Mouse (Mus musculus) stomach, embryonic 15.5 days (tissue): ENCODE results near the gene Telo2. TPM values are rescaled to one million over a fixed set of nuclear protein-coding genes. Genes with fewer than 3 reads are reported as not detected.

Experiments used
- ATAC-seq: fragments of 200-750 bp; cut with Nextera tagmentation; 2 replicates; pipeline ENCODE4 v1.8.0; 2017; ENCODE audit warnings: low read depth, moderate number of reproducible peaks, moderate TSS enrichment; ENCODE audit not compliant: insufficient read depth, low FRiP score
- H3K27ac ChIP-seq: fragments of 300-500 bp; sonication (generic); 2 replicates; pipeline ENCODE4 v1.5.1; 2015; ENCODE audit warnings: mild to moderate bottlenecking, inconsistent platforms
- H3K27me3 ChIP-seq: fragments of 300-500 bp; sonication (generic); replicated peaks from 2 replicates; pipeline ENCODE4 v1.6.1; 2015; ENCODE audit warnings: inconsistent platforms
- H3K36me3 ChIP-seq: fragments of 300-500 bp; sonication (generic); 2 replicates; pipeline ENCODE4 v1.6.1; 2015; ENCODE audit warnings: inconsistent platforms
- H3K4me1 ChIP-seq: fragments of 300-500 bp; sonication (generic); 2 replicates; pipeline ENCODE4 v1.6.1; 2015; ENCODE audit warnings: inconsistent platforms
- H3K4me2 ChIP-seq: fragments of 300-500 bp; sonication (generic); 2 replicates; pipeline ENCODE4 v1.6.1; 2015; ENCODE audit warnings: mild to moderate bottlenecking, inconsistent platforms
- H3K4me3 ChIP-seq: fragments of 300-500 bp; sonication (generic); replicated peaks from 2 replicates; pipeline ENCODE4 v1.5.1; 2015; ENCODE audit warnings: inconsistent platforms
- H3K9ac ChIP-seq: fragments of 300-500 bp; sonication (generic); 2 replicates; pipeline ENCODE4 v1.6.1; 2015; ENCODE audit warnings: inconsistent platforms
- H3K9me3 ChIP-seq: fragments of 300-500 bp; sonication (generic); 2 replicates; pipeline ENCODE4 v1.6.1; 2016; ENCODE audit warnings: inconsistent platforms
- WGBS: fragments of 180-500 bp; shearing (Covaris S2); methylation state at CpG from one replicate; pipeline ENCODE4 v1.1.7; 2015; 5-methylcytosine and 5-hydroxymethylcytosine counted together
- polyA plus RNA-seq: library from polyadenylated mRNA; unstranded; fragments of >200 nt; fragmentation: Nextera tagmentation; extraction: Ambion mirVana; gene quantifications from 2 replicates; pipeline ENCODE4 v1.2.1, GENCODE M21; 2015

Telo2 gene
- polyA plus RNA-seq, 1 experiment from 2014 or later, result 38.6 TPM

DNA sequence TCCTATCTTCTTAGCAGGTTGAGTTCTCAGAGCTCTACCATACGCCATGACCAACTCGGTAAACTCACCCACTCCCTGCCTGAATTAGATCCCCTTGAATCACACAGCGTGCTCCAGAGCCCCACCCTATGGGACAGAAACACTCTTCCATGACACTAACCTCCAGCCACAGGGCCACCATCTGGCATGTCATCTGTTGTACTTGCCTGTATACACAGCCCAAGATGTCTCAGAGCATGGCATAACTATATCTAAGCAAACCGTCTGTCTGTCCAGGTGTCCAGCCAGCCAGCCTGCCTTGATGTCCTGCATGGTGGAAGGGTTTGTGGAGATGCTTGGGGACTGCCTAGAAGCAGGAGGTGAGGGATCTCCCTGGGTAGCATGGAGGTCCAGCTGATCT lies 38.9 kb downstream of the Telo2 start:
- Histone ChIP-seq H3K27me3 (no peaks in the 10 kb centered on the region), H3K9ac (no peak overlapping the region), H3K9me3 (no peaks in the 10 kb centered on the region), H3K27ac (no peak overlapping the region), H3K4me1 (peaks cover 22% of the 10 kb centered on the region), H3K36me3 (no peaks in the 10 kb centered on the region), H3K4me3 (no peak overlapping the region), H3K4me2 (0 out of 2 replicates have a peak overlapping the region, but pooled peaks have one; percentile 47)
- ATAC-seq, result no peak
- 88% methylated on average over 4 of the region's 4 CpGs for WGBS

DNA sequence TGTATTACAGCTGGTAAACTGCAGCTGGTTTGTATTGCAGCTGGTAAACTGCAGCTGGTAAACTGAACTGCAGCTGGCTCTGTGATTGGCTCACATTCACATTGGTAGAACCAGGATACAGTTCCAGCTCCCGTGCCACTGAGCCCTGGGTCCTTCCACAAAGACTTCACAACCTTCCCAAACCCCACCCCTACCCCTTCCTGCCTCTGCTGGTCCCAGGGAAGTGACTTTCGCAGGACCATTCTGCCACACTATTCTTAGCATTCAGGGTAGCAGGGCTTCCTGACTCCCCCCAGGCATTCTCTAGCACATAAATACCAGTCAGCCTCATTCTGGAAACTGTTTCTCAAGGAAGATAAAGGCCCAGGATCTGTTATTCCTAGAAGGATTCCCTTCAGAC lies 47.1 kb downstream of the Telo2 start:
- peak overlapping the region; percentile 42; the same call in 1 of the 2 replicates for H3K27ac ChIP-seq
- no peak overlapping the region for H3K9ac ChIP-seq
- no peak overlapping the region for H3K4me3 ChIP-seq
- no peaks in the 10 kb centered on the region for H3K4me1 ChIP-seq
- H3K36me3 ChIP-seq, result peaks cover 4% of the 10 kb centered on the region; the same call in 1 of the 2 replicates
- 53% methylated on average over 2 of the region's 2 CpGs for WGBS
- H3K27me3 ChIP-seq, result no peaks in the 10 kb centered on the region
- no peak overlapping the region for H3K4me2 ChIP-seq
- no peak for ATAC-seq
- no peaks in the 10 kb centered on the region for H3K9me3 ChIP-seq

DNA sequence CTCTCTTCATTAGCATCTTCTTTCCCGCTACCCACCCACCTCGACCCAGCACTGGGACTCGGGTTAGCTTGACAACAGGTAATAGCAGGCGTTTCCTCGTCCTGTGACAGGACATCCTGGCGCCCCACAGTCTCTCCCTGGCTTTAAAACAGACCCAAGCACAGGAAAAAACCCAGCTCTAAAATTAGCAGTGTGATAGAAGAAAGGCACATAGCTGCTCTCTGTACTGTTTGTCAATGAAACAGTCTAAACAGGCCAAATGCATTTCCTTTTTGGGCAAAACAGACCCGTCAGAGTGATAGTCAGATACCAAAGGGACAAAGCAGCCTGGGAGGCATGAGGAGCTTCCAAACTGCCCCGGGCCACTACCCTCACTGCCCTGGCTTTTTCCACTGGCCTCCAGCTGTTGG lies 48.3 kb downstream of the Telo2 start:
- H3K27me3 ChIP-seq, result no peaks in the 10 kb centered on the region
- no peak overlapping the region for H3K4me2 ChIP-seq
- 59% methylated on average over 8 of the region's 8 CpGs for WGBS
- ATAC-seq, result no peak
- peak overlapping the region; percentile 42; the same call in 1 of the 2 replicates for H3K27ac ChIP-seq
- peaks cover 8% of the 10 kb centered on the region; the same call in 1 of the 2 replicates for H3K36me3 ChIP-seq
- no peaks in the 10 kb centered on the region for H3K4me1 ChIP-seq
- H3K9ac ChIP-seq, result no peak overlapping the region
- no peaks in the 10 kb centered on the region for H3K9me3 ChIP-seq
- no peak overlapping the region for H3K4me3 ChIP-seq

DNA sequence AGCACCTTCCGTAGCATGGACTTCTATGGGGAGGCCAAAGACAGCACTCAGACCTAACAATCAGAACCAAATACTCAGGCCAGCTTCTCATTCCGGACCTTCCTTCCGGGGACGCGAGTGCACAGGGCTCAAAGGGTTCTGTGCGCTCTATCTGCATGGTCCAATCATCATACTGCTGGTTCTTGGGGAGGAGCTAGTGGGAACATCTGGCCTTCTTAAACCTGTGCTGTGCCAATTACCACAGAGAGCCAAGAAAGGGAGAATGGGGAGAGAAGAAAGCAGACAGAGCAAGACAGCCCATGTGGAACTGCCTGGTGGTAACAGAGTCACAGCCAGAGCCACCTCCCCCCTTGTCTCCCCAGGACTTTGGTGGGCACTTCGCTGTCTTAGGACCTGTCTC lies 49.2 kb downstream of the Telo2 start:
- Histone ChIP-seq H3K27me3 (no peaks in the 10 kb centered on the region), H3K9me3 (no peaks in the 10 kb centered on the region), H3K9ac (no peak overlapping the region), H3K27ac (no peak overlapping the region), H3K4me3 (no peak overlapping the region), H3K4me1 (no peaks in the 10 kb centered on the region), H3K4me2 (no peak overlapping the region), H3K36me3 (peaks cover 14% of the 10 kb centered on the region; the same call in 1 of the 2 replicates)
- no peak for ATAC-seq
- WGBS, result 87% methylated on average over 7 of the region's 7 CpGs

- H3K36me3 ChIP-seq, result peaks cover 17% of the 10 kb centered on the region; the same call in 1 of the 2 replicates
- H3K27me3 ChIP-seq, result no peaks in the 10 kb centered on the region
- H3K27ac ChIP-seq, result no peak overlapping the region
- H3K4me3 ChIP-seq, result no peak overlapping the region
- no peak overlapping the region for H3K9ac ChIP-seq
- WGBS, result 87% methylated on average over 3 of the region's 3 CpGs
- no peak for ATAC-seq
- no peaks in the 10 kb centered on the region for H3K4me1 ChIP-seq
- H3K4me2 ChIP-seq, result no peak overlapping the region
- H3K9me3 ChIP-seq, result no peaks in the 10 kb centered on the region
Measured at GRCm38 (mm10) chr17:25065189-25065588, 50.6 kb downstream of the Telo2 start.

DNA sequence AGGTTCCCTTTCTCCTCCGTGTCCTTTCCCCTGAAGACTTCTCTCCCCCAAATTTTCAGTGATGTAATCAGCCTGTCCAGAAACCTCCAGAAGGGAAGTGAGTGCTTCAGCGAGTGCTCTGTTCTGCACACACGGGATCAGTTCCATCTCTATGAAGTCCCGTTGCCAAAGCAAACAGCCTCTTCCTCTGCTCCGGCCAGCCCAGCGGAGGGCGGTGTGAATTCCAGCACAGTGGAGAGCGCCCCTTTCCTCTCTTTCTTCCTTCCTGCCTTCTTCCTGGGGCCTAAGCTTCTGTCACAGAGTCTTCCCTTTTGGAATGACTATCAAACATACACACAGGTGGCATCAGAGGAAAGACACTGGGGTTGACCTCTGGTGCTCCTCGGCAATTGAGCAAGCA lies 51.4 kb downstream of the Telo2 start:
- Histone ChIP-seq H3K27me3 (no peaks in the 10 kb centered on the region), H3K27ac (no peak overlapping the region), H3K4me3 (no peak overlapping the region), H3K4me2 (no peak overlapping the region), H3K4me1 (no peaks in the 10 kb centered on the region), H3K9me3 (no peaks in the 10 kb centered on the region), H3K36me3 (peaks cover 17% of the 10 kb centered on the region; the same call in 1 of the 2 replicates), H3K9ac (no peak overlapping the region)
- ATAC-seq, result peak; percentile 35; the same call in 1 of the 2 replicates
- WGBS, result 63% methylated on average over 9 of the region's 9 CpGs

GRCm38 (mm10) chr17:25063872-25064271 lies 51.9 kb downstream of the Telo2 start:
- ATAC-seq, result no peak
- peaks cover 19% of the 10 kb centered on the region; the same call in 1 of the 2 replicates for H3K36me3 ChIP-seq

GRCm38 (mm10) chr17:25063261-25063660 lies 52.5 kb downstream of the Telo2 start:
- H3K36me3 ChIP-seq, result peaks cover 21% of the 10 kb centered on the region; the same call in 1 of the 2 replicates

More at GRCm38 (mm10) chr17:25063872-25064271, 51.9 kb downstream of the Telo2 start:
- Histone ChIP-seq H3K9me3 (no peaks in the 10 kb centered on the region), H3K27ac (no peak overlapping the region), H3K9ac (no peak overlapping the region), H3K27me3 (no peaks in the 10 kb centered on the region), H3K4me1 (no peaks in the 10 kb centered on the region), H3K4me3 (no peak overlapping the region), H3K4me2 (no peak overlapping the region)
- 75% methylated on average over 12 of the region's 12 CpGs for whole genome bisulfite sequencing

GRCm38 (mm10) chr17:25057041-25057440 lies 58.7 kb downstream of the Telo2 start:
- Histone ChIP-seq H3K27me3 (no peaks in the 10 kb centered on the region), H3K9me3 (no peaks in the 10 kb centered on the region), H3K27ac (no peak overlapping the region), H3K4me1 (no peaks in the 10 kb centered on the region), H3K4me3 (no peak overlapping the region), H3K36me3 (peaks cover 16% of the 10 kb centered on the region; the same call in 1 of the 2 replicates), H3K4me2 (no peak overlapping the region), H3K9ac (no peak overlapping the region)
- WGBS, result 84% methylated on average over 6 of the region's 6 CpGs
- ATAC-seq, result no peak

More at GRCm38 (mm10) chr17:25063261-25063660, 52.5 kb downstream of the Telo2 start:
- no peak overlapping the region for H3K4me3 ChIP-seq
- no peak for ATAC-seq
- 76% methylated on average over 4 of the region's 4 CpGs for WGBS
- H3K27ac ChIP-seq, result no peak overlapping the region
- no peaks in the 10 kb centered on the region for H3K27me3 ChIP-seq
- no peak overlapping the region for H3K4me2 ChIP-seq
- no peaks in the 10 kb centered on the region for H3K9me3 ChIP-seq
- H3K9ac ChIP-seq, result no peak overlapping the region
- no peaks in the 10 kb centered on the region for H3K4me1 ChIP-seq

DNA sequence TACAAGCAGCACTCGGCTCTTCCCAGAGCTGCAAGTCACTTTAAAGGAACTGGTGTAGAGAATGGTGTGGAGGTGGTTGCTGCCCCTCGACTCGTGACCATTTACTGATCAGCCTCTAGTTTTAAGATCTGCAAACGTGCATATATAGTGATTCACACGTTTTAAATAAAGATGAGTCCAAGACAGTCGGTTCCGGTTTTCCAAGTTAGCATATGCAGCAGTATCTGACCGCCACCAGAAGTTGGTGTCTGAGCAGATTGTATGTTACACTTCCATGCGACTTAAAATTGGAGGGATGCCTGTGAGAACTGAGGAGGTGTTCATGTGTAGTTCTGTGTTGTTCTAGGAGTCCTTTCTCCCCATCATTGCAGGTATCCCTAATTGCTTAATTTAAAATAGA lies 62.5 kb downstream of the Telo2 start:
- Histone ChIP-seq H3K4me2 (no peak overlapping the region), H3K9ac (no peak overlapping the region), H3K27ac (no peak overlapping the region), H3K4me1 (no peaks in the 10 kb centered on the region), H3K9me3 (no peaks in the 10 kb centered on the region), H3K27me3 (no peaks in the 10 kb centered on the region), H3K4me3 (no peak overlapping the region), H3K36me3 (0 out of 2 replicates have a peak, but pooled peaks cover 5% of the 10 kb centered on the region)
- WGBS, result 81% methylated on average over 9 of the region's 9 CpGs
- ATAC-seq, result no peak

Other genes starting within 250 kb of the Telo2 start
- 3.9 and 4.0 TPM in 2 replicates for gene Igfals, start 250.0 kb downstream of the Telo2 start, polyA plus RNA-seq
- 49.0 and 49.6 TPM in 2 replicates for gene Nubp2, start 229.6 kb downstream of the Telo2 start, polyA plus RNA-seq
- gene Spsb3, start 229.3 kb downstream of the Telo2 start, polyA plus RNA-seq, result 32.1 and 32.5 TPM in 2 replicates
- 26.3 and 29.3 TPM in 2 replicates for gene Eme2, start 220.9 kb downstream of the Telo2 start, polyA plus RNA-seq
- 102 and 112 TPM in 2 replicates for gene Mrps34, start 220.9 kb downstream of the Telo2 start, polyA plus RNA-seq
- gene Nme3, start 219.5 kb downstream of the Telo2 start, polyA plus RNA-seq, result 77.5 and 79.8 TPM in 2 replicates
- 29.2 and 31.3 TPM in 2 replicates for gene Mapk8ip3, start 179.0 kb downstream of the Telo2 start, polyA plus RNA-seq
- gene Jpt2, start 155.3 kb downstream of the Telo2 start, polyA plus RNA-seq, result 183 and 204 TPM in 2 replicates
- 7.1 and 7.6 TPM in 2 replicates for gene Cramp1l, start 100.2 kb downstream of the Telo2 start, polyA plus RNA-seq
- gene Ift140, start 99.9 kb downstream of the Telo2 start, polyA plus RNA-seq, result 18.9 and 21.6 TPM in 2 replicates
- 23.5 and 23.7 TPM in 2 replicates for gene Tmem204, start 32.4 kb downstream of the Telo2 start, polyA plus RNA-seq
- 0.12 and 0.36 TPM in 2 replicates for gene Ptx4, start 4.8 kb upstream of the Telo2 start, polyA plus RNA-seq
- gene Clcn7, start 17.4 kb upstream of the Telo2 start, polyA plus RNA-seq, result 18.1 and 21.1 TPM in 2 replicates
- gene Ccdc154, start 46.5 kb upstream of the Telo2 start, polyA plus RNA-seq, result 0.46 and 0.62 TPM in 2 replicates
- gene Gm38655, start 59.5 kb upstream of the Telo2 start, polyA plus RNA-seq, result 4.3 and 8.4 TPM in 2 replicates
- 34.1 and 35.5 TPM in 2 replicates for gene BC003965, start 68.6 kb upstream of the Telo2 start, polyA plus RNA-seq
- 7.2 TPM in 2 replicates for gene Unkl, start 72.4 kb upstream of the Telo2 start, polyA plus RNA-seq
- gene Gnptg, start 124.2 kb upstream of the Telo2 start, polyA plus RNA-seq, result 41.9 and 44.2 TPM in 2 replicates
- gene Tsr3, start 124.2 kb upstream of the Telo2 start, polyA plus RNA-seq, result 42.8 and 43.1 TPM in 2 replicates
- 3.3 and 7.2 TPM in 2 replicates for gene Baiap3, start 140.4 kb upstream of the Telo2 start, polyA plus RNA-seq
- gene Ube2i, start 158.7 kb upstream of the Telo2 start, polyA plus RNA-seq, result 503 and 542 TPM in 2 replicates
- 1.8 TPM in 2 replicates for gene Prss34, start 182.4 kb upstream of the Telo2 start, polyA plus RNA-seq
- gene Prss28, start 192.7 kb upstream of the Telo2 start, polyA plus RNA-seq, result not detected in 2 replicates
- gene Prss29, start 202.7 kb upstream of the Telo2 start, polyA plus RNA-seq, result not detected in 2 replicates
- gene Tpsab1, start 229.6 kb upstream of the Telo2 start, polyA plus RNA-seq, result 0.24 and 0.64 TPM in 2 replicates